Mouse (Mus musculus) gastrocnemius, postnatal 14 days (tissue): Measurements from ENCODE around the gene Cfap298. TPM values are rescaled to one million over a fixed set of nuclear protein-coding genes. Genes with fewer than 3 reads are reported as not detected.

Experiments
- DNase-seq: peaks from one replicate; pipeline ENCODE4 v3.0.0; 2021; ENCODE audit warnings: mixed read lengths
- intact Hi-C: fragments of 180-260 bp; cut with DNase I; formaldehyde crosslinking; loops from one replicate; pipeline ENCODE4 v1.15.1; 2025; ENCODE audit warnings: low total_unique reads
- total RNA-seq, 2 experiments: library from RNA; stranded (reverse); gene quantifications; 2 replicates each; pipeline ENCODE4 v1.2.3; 2021

Gene Cfap298
- total RNA-seq, 2 experiments from 2014 or later: 22.4 to 26.8 TPM

GRCm38 (mm10) chr16:90921471-90922159, 13.3 kb downstream of the Cfap298 start:
- DNase-seq: peak; percentile 44
- intact Hi-C loops: loop anchor here (10.0 kb wide), 1 partner anchor 97 kb away; the partner anchor contains the start of gene Eva1c

DNA sequence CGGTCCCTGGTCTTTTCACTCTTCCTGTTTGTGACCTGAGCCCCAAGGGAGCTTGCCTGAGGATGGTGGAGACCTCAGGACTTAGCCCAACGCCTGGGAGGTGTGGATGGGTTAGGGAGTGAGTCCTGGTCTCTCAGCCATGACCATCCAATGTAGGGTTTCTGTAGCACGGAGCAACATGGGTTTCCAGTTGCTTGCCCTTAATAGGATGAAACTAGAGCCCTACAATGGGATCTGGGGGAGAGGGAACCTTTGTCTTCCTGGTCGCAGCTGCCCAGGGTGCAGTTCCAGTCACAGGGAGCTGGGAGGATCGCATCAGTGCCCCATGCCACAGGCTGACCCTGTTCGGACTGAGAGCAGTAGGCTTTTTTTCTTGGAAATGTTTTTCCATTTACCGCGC, 17.8 kb downstream of the Cfap298 start:
- intact Hi-C loops: no loop called here
- no peak for DNase-seq

- DNase-seq: no peak
- intact Hi-C loops: no loop called here
These were observed 18.9 kb downstream of the Cfap298 start for GRCm38 (mm10) chr16:90916040-90916481.

DNA sequence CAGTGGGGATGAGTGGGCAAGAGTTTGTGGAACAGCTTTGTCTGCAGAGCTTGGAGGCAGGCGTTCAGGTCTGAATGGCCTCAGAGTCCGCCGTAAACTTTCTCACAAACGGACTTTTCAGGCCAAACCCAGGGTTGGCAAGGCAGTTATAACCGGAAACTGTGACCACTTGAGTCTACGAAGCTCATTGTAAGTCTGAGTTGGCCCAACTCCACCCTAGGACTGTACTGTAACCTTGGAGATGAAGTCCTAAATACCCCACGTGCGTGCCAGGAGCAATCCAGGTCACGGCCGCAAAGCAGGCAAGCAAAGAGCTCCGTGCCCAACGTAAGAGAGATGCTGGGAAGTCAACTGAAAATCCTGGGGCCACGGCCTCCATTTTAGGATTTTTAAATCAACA, 23.1 kb downstream of the Cfap298 start:
- intact Hi-C loops: no loop called here

GRCm38 (mm10) chr16:90910855-90911533, 23.9 kb downstream of the Cfap298 start:
- DNase-seq: no peak
- intact Hi-C loops: no loop called here

More for the DNA sequence above, 23.1 kb downstream of the Cfap298 start:
- DNase-seq: no peak

- DNase-seq: no peak
- intact Hi-C loops: no loop called here
These were observed 27.7 kb downstream of the Cfap298 start for GRCm38 (mm10) chr16:90907250-90907649.

GRCm38 (mm10) chr16:90903300-90903699, 31.6 kb downstream of the Cfap298 start:
- DNase-seq: no peak
- intact Hi-C loops: no loop called here

DNA sequence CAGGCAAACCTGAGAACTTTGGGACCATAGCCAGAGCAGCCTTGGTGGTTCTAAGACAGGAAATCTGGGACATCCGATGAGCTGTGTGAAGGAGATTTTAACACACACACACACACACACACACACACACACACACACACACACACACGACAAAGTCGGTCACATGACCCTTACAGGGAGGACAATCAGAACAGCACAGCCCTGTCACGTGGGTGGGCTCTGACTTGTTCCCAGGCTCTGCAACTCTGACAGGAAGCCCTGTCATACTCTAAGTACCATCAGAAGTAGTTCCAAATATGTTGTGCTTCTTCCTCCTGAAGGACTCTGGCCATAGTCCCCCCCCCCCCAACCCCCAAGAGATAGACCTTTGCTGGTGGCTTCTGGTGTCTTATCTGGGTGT, 33.5 kb downstream of the Cfap298 start:
- intact Hi-C loops: no loop called here
- no peak for DNase-seq

GRCm38 (mm10) chr16:90899498-90899897, 35.4 kb downstream of the Cfap298 start:
- no peak for DNase-seq
- intact Hi-C loops: no loop called here

- intact Hi-C loops: no loop called here
- peak; percentile 54 for DNase-seq
These were observed 37.3 kb downstream of the Cfap298 start for GRCm38 (mm10) chr16:90897651-90898050.

DNA sequence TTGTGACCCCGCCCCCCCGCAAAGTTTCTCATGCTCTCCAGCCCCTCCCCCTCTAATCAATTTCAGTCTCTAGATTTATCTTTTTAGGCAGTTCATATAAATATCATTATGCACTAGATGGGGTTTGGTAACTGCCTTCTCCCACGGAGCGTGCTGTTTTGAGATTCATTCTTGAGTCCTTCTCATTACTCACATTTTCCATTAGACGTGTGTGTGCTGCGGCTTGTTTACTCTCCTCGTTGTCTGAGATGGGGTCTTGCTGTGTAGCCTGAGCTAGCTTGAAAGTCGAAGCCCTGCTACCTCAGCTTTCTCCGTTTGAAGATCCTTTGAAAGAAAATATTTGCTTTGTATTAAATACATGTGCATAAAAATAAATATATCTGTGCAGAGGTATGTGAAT, 41.1 kb downstream of the Cfap298 start:
- intact Hi-C loops: no loop called here
- DNase-seq: no peak

DNA sequence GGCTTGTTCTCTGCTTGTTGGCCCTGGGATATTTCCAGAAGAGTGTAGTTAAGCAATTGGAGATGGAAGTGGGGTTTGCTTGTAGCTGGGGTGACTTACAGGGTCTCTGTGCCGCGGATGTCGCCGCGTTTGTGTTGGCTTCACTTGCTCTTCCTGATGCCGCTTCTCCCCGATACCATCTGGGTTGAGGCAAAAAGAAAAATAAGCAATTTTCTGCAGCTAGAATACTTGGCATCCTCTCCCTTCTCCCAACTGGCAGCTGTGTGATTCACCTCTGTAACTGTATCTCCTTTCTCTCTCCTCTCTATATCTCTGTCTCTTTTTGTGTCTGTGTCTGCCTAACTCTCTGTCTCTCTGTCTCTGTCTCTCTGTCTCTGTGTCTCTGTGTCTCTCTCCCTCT, 41.9 kb downstream of the Cfap298 start:
- intact Hi-C loops: no loop called here
- DNase-seq: no peak

- intact Hi-C loops: no loop called here
- no peak for DNase-seq
These were observed 42.8 kb downstream of the Cfap298 start for GRCm38 (mm10) chr16:90892081-90892480.

GRCm38 (mm10) chr16:90891601-90892000, 43.3 kb downstream of the Cfap298 start:
- intact Hi-C loops: no loop called here
- no peak for DNase-seq

DNA sequence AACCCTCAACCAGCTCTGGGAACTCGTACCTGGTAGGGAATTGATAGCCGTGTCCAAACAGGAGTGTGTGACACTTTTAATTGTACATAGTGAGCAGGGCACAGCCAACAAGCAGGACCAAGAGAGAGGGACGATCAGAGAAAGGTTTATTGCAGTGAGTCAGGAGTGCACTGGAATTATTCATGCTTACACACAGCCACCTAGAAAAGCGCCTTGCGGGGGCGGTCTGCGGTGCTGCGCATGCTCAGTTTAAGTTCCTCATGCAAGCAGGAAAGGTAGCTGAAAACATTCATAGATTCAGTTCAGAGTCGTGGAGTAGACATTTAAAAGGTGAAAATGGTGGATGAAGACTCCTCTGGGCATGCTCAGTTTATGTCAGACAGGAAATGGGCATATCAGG, 44.2 kb downstream of the Cfap298 start:
- intact Hi-C loops: no loop called here
- DNase-seq: no peak

DNA sequence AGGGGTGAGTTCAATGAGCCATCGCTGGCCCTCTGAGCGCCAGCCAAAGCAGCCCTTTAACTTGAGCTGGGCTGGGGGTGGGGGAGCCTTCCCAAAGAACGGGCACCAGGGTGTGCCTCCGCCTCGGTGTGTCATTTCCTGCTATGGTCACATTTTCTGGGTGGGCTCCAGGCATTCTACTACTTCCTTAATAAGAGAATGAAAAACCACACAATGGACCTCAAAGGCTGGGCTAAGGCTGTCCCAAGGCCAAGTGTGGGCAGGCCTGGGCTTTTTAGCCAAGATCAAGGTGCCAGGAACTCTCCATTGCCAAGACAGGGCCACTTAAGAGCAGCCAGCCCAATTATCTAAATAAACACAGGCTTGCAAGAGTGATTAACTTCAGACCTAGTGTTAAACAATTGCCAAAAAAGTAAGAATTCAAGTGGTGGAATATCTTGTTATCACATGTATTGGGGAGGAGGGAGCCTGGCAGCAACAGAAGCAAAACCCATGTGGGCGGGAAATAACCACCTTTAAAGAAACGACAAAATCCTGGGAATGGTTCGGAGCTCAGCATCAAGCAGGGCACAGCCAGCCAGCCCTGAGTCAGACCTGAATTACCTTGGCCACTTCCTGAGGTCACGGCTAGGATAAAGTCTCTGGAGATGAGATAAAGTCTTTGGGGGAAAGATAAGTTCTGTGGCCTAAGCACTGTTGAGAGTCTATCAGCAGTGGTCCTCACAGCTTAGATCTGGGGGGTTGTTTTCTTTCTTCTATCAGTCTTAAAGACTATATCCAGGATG, 48.9 kb downstream of the Cfap298 start:
- DNase-seq: no peak
- intact Hi-C loops: no loop called here

DNA sequence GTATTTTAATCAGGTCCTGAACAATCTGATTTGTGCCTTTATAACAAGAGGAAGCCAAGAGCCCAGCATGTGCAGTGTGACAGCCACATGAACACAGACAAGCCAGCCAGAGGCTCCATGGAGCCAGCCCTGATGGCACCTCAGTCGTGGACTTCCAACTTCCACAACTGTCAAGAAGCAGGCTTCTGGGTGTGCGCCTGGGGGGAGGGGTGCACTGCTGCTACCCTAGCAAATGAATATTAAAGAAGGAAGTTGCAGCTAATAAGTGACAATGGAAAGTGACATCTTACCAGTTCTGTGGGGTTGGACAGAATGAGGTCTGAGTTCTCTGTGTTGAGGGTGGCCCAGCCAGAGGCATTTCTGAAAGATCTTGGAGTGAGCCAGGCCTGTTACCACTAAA, 49.6 kb downstream of the Cfap298 start:
- no peak for DNase-seq
- intact Hi-C loops: no loop called here

DNA sequence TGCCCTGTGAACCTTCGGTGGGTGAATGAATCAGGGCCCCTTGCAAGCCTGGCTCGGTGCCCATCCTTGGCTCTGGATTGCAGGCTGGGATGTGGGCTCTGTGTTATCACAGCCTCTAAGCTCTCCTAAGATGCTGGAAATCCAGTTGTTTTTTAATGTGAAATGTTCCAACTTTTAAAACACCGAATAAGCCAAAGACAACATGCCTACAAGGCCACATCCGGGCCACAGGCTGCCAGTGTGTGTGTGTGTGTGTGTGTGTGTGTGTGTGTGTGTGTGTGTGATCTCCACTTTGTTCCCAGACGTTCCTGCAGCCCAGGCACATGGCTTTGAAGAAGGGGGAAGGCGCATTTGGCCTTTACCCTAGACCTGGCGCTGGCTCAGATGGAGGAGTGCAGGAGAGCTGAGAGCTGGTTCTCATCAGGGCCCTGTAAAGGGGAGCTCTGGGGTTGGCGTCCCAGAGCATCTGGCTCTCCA, 52.4 kb downstream of the Cfap298 start:
- DNase-seq: no peak
- intact Hi-C loops: no loop called here

- no peak for DNase-seq
- intact Hi-C loops: no loop called here
These were observed 56.6 kb downstream of the Cfap298 start for GRCm38 (mm10) chr16:90878135-90878860.
